Mouse (Mus musculus) neural tube, embryonic 12.5 days (tissue): Measurements from ENCODE around the gene Ifih1. TPM values are rescaled to one million over a fixed set of nuclear protein-coding genes. Genes with fewer than 3 reads are reported as not detected.

Experiments used
- ATAC-seq: fragments of 200-750 bp; cut with Nextera tagmentation; 2 replicates; pipeline ENCODE4 v1.8.0; 2017; ENCODE audit warnings: low read depth, mild to moderate bottlenecking, moderate TSS enrichment, moderate library complexity; ENCODE audit not compliant: low FRiP score
- H3K27ac ChIP-seq: fragments of 300-500 bp; sonication (generic); 2 replicates; pipeline ENCODE4 v1.5.1; 2016
- H3K27me3 ChIP-seq: fragments of 300-500 bp; sonication (generic); replicated peaks from 2 replicates; pipeline ENCODE4 v1.6.1; 2016; ENCODE audit warnings: mild to moderate bottlenecking
- H3K36me3 ChIP-seq: fragments of 300-500 bp; sonication (generic); 2 replicates; pipeline ENCODE4 v1.6.1; 2016; ENCODE audit warnings: mild to moderate bottlenecking
- H3K4me1 ChIP-seq: fragments of 300-500 bp; sonication (generic); 2 replicates; pipeline ENCODE4 v1.6.1; 2016
- H3K4me2 ChIP-seq: fragments of 300-500 bp; sonication (generic); replicated peaks from 2 replicates; pipeline ENCODE4 v1.6.1; 2016; ENCODE audit warnings: mild to moderate bottlenecking
- H3K4me3 ChIP-seq: fragments of 300-500 bp; sonication (generic); 2 replicates; pipeline ENCODE4 v1.5.1; 2016
- H3K9ac ChIP-seq: fragments of 300-500 bp; sonication (generic); 2 replicates; pipeline ENCODE4 v1.6.1; 2016; ENCODE audit warnings: mild to moderate bottlenecking
- H3K9me3 ChIP-seq: fragments of 300-500 bp; sonication (generic); 2 replicates; pipeline ENCODE4 v1.6.1; 2016; ENCODE audit warnings: mild to moderate bottlenecking
- WGBS: fragments of 180-500 bp; shearing (Covaris S2); methylation state at CpG from one replicate; pipeline ENCODE4 v1.1.7; 2016; 5-methylcytosine and 5-hydroxymethylcytosine counted together
- polyA plus RNA-seq: library from polyadenylated mRNA; unstranded; fragments of >200 nt; fragmentation: Nextera tagmentation; extraction: Ambion mirVana; gene quantifications from 2 replicates; pipeline ENCODE4 v1.2.1, GENCODE M21; 2016

The Ifih1 gene
- polyA plus RNA-seq, 1 experiment from 2014 or later, result 2.0 TPM

DNA sequence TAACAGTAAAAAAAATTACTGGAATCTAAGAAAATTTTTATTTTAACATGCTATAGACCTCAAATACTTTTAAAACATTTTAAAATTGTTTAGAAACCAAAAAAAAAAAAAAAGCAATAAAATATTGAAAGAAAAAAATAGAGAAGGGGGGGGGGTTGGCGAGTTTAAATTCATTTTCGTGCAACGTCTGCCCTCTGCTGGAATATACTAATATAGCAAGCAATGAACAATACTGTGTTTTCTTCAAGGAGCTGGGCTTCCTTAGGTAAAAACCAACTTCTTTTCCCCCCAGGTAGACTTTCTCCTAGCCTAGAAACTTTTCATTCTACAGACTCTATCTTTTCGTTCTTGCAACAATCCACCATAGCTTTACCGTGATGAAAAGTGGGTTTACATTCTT lies 18.3 kb downstream of the Ifih1 start:
- Histone ChIP-seq H3K9me3 (no peaks in the 10 kb centered on the region), H3K36me3 (no peaks in the 10 kb centered on the region), H3K27me3 (no peaks in the 10 kb centered on the region), H3K4me2 (no peak overlapping the region), H3K9ac (no peak overlapping the region), H3K27ac (no peak overlapping the region), H3K4me1 (no peaks in the 10 kb centered on the region), H3K4me3 (no peak overlapping the region)
- WGBS, result 16% methylated on average over 5 of the region's 5 CpGs
- ATAC-seq, result no peak

GRCm38 (mm10) chr2:62623024-62623441 lies 23.0 kb downstream of the Ifih1 start:
- H3K9me3 ChIP-seq, result no peaks in the 10 kb centered on the region
- no peaks in the 10 kb centered on the region for H3K27me3 ChIP-seq
- ATAC-seq, result no peak
- WGBS, result 88% methylated on average over 8 of the region's 8 CpGs
- H3K9ac ChIP-seq, result no peak overlapping the region
- H3K4me3 ChIP-seq, result no peak overlapping the region
- H3K4me2 ChIP-seq, result no peak overlapping the region
- H3K27ac ChIP-seq, result no peak overlapping the region
- H3K36me3 ChIP-seq, result no peaks in the 10 kb centered on the region
- H3K4me1 ChIP-seq, result no peaks in the 10 kb centered on the region

- ATAC-seq, result no peak
- no peaks in the 10 kb centered on the region for H3K27me3 ChIP-seq
- H3K9me3 ChIP-seq, result no peaks in the 10 kb centered on the region
- H3K4me2 ChIP-seq, result no peak overlapping the region
- no peaks in the 10 kb centered on the region for H3K36me3 ChIP-seq
- H3K9ac ChIP-seq, result no peak overlapping the region
- H3K27ac ChIP-seq, result no peak overlapping the region
- WGBS, result 63% methylated on average over 2 of the region's 2 CpGs
- H3K4me1 ChIP-seq, result no peaks in the 10 kb centered on the region
- no peak overlapping the region for H3K4me3 ChIP-seq
These were observed 26.4 kb downstream of the Ifih1 start for GRCm38 (mm10) chr2:62619679-62620078.

- 87% methylated on average over 7 of the region's 7 CpGs for WGBS
- ATAC-seq, result no peak
- Histone ChIP-seq H3K4me2 (no peak overlapping the region), H3K9ac (no peak overlapping the region), H3K4me3 (no peak overlapping the region), H3K27ac (no peak overlapping the region), H3K9me3 (no peaks in the 10 kb centered on the region), H3K4me1 (no peaks in the 10 kb centered on the region), H3K36me3 (no peaks in the 10 kb centered on the region), H3K27me3 (no peaks in the 10 kb centered on the region)
These were observed 27.1 kb downstream of the Ifih1 start for GRCm38 (mm10) chr2:62618934-62619341.

DNA sequence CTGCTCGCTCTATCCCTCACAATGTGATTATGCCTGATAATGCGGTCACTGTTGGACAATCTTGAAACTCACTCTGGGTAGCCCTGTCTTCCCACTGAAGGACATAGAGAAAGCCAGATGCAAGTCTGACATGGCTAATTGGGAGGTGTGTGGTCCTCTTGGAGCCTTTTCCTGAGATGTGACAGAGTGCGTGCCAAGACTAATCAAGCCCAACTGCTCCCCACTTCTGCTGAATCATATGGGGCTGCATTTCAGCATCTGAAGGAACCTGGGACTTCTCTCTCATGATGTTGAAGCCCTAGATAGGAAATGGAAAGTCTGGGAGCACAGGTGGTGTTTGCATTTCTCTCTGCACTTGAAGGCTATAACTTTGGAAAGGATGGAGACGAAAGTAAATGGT lies 32.9 kb downstream of the Ifih1 start:
- Histone ChIP-seq H3K4me3 (no peak overlapping the region), H3K4me1 (no peaks in the 10 kb centered on the region), H3K27me3 (no peaks in the 10 kb centered on the region), H3K9me3 (no peaks in the 10 kb centered on the region), H3K36me3 (no peaks in the 10 kb centered on the region), H3K9ac (no peak overlapping the region), H3K4me2 (no peak overlapping the region), H3K27ac (no peak overlapping the region)
- 97% methylated on average over 4 of the region's 4 CpGs for WGBS
- no peak for ATAC-seq

DNA sequence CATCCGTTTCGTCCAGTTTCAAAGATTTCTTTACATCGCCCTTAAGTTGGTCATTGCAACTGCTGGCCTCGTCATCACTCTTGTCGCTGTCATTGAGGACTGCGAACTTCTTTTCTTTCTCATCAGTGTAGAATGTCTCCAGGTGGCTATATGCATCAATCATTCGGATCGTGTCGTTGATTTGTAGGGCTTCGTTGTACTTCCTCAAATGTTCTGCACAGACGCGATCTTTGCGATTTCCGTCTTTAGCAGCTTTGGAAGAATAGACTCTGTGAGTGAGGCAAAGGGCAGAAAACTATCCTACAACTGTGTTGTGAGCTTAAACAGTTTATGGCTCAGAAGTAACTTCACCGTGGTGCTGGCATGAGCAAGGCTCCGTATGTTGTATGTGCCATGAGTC lies 39.9 kb downstream of the Ifih1 start:
- H3K27me3 ChIP-seq, result no peaks in the 10 kb centered on the region
- H3K36me3 ChIP-seq, result no peaks in the 10 kb centered on the region
- no peak overlapping the region for H3K4me3 ChIP-seq
- 91% methylated on average over 16 of the region's 16 CpGs for WGBS
- no peak overlapping the region for H3K9ac ChIP-seq
- H3K27ac ChIP-seq, result no peak overlapping the region
- no peak overlapping the region for H3K4me2 ChIP-seq
- H3K4me1 ChIP-seq, result no peaks in the 10 kb centered on the region
- H3K9me3 ChIP-seq, result no peaks in the 10 kb centered on the region
- no peak for ATAC-seq

DNA sequence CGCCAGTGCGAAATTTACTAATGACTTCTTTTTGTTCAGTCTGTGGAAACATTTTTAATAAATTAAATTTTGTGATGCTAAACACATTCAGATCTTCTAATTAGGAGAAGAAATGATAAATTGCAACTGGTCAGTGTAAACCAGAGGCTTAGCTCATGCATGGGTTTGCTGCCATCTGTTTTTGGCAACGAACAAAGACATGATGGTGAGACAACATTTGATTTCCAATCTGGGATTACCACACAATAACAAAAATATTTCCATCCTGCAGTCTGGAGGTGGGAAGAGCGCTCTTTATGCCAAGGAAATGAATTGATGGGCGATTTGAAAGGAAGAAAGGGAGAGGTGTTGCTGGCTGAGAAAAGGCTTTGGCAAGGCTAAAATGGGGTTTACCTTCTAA lies 42.5 kb downstream of the Ifih1 start:
- WGBS, result 89% methylated on average over 5 of the region's 5 CpGs
- no peaks in the 10 kb centered on the region for H3K27me3 ChIP-seq
- no peaks in the 10 kb centered on the region for H3K36me3 ChIP-seq
- no peak overlapping the region for H3K9ac ChIP-seq
- H3K9me3 ChIP-seq, result no peaks in the 10 kb centered on the region
- H3K4me3 ChIP-seq, result no peak overlapping the region
- ATAC-seq, result no peak
- no peak overlapping the region for H3K27ac ChIP-seq
- H3K4me1 ChIP-seq, result no peaks in the 10 kb centered on the region
- no peak overlapping the region for H3K4me2 ChIP-seq

DNA sequence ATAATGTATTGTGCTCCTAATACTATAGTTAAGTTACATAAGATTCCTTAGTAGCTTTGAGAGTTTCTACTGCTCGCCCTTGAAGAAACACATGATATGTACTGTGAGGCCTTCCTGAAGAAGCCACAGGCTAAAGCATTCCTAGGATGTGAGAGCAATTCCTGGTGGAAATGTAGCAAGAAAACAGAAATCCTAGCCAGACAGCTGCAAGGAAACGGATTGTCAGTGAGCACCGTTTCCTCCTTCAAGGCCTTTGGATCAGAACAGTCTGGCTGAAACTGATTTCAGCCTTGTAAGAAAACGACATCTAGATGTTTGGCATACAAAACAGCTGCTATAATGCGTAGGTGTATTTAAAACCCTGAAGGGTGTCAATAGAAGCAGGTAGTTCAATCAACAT lies 49.5 kb downstream of the Ifih1 start:
- 94% methylated on average over 5 of the region's 5 CpGs for WGBS
- H3K4me2 ChIP-seq, result no peak overlapping the region
- ATAC-seq, result no peak
- H3K4me3 ChIP-seq, result no peak overlapping the region
- no peaks in the 10 kb centered on the region for H3K9me3 ChIP-seq
- H3K36me3 ChIP-seq, result no peaks in the 10 kb centered on the region
- no peak overlapping the region for H3K27ac ChIP-seq
- no peak overlapping the region for H3K9ac ChIP-seq
- no peaks in the 10 kb centered on the region for H3K27me3 ChIP-seq
- H3K4me1 ChIP-seq, result no peaks in the 10 kb centered on the region

DNA sequence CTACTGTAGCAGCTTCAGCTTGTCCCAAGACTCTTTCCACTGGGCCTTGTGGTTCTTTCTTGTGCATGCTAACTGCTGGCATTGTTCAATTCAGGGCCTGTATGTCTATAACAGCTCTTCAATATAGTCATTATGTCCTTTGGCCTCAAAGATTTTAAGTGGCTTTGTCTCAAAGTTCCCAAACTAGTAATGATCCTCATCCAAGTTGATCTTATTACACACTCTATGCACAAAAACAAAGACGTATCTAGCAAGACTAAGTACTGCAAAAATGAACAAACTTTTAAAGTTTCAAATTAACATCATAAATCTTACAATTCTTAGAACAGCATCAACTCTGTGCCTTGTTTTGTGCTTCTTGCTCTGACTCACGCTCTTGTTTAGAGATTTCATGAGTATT lies 51.6 kb downstream of the Ifih1 start:
- no peak overlapping the region for H3K27ac ChIP-seq
- no peaks in the 10 kb centered on the region for H3K36me3 ChIP-seq
- H3K27me3 ChIP-seq, result no peaks in the 10 kb centered on the region
- no peak overlapping the region for H3K4me2 ChIP-seq
- H3K4me1 ChIP-seq, result no peaks in the 10 kb centered on the region
- H3K9ac ChIP-seq, result no peak overlapping the region
- H3K9me3 ChIP-seq, result no peaks in the 10 kb centered on the region
- 91% methylated on average over 2 of the region's 2 CpGs for WGBS
- ATAC-seq, result no peak
- no peak overlapping the region for H3K4me3 ChIP-seq

DNA sequence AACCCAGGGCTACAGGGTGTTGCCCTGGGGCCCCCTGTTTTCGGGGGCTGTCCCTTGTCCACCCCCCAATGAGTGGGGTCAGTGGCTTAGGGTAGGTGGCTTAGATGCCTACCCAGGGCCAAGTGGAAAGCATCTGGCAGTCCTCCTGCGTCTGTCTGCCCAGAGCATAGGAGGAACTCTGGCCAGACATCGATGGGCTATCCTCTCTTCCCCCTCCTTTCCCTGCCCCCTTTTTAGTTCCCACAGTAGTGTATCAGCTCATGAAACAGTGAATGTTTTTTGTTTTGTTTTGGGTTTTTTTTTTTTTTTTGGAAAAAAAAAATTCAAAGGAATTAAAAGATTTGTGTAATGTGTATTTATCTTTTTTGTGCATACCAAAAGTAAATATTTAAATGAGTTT lies 54.5 kb downstream of the Ifih1 start:
- Histone ChIP-seq H3K36me3 (no peaks in the 10 kb centered on the region), H3K9me3 (no peaks in the 10 kb centered on the region), H3K4me2 (no peak overlapping the region), H3K27me3 (no peaks in the 10 kb centered on the region), H3K9ac (no peak overlapping the region), H3K27ac (no peak overlapping the region), H3K4me1 (no peaks in the 10 kb centered on the region), H3K4me3 (no peak overlapping the region)
- no peak for ATAC-seq
- WGBS, result 81% methylated on average over 3 of the region's 3 CpGs

DNA sequence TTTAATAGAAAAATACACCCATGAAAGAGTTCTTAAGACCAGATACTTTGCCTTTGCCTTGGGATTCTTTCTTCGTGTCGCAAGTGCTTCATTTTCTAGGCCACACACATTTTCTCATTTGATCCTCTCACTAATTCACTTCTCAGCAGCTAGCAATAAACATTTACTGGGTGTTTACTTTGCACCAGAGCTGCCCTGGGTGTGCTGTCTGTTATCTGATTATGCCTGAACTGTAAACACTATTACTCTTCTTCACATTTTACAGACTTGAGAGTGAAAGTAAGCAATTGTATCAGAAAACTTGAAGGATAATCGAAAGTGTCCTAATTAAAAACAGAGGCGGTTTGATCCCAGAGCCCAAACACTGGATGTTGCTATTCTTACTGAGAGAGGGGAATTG lies 56.7 kb downstream of the Ifih1 start:
- Histone ChIP-seq H3K9me3 (no peaks in the 10 kb centered on the region), H3K27me3 (no peaks in the 10 kb centered on the region), H3K36me3 (no peaks in the 10 kb centered on the region), H3K9ac (no peak overlapping the region), H3K4me2 (no peak overlapping the region), H3K4me3 (no peak overlapping the region), H3K27ac (no peak overlapping the region), H3K4me1 (no peaks in the 10 kb centered on the region)
- no peak for ATAC-seq
- 83% methylated on average over 4 of the region's 4 CpGs for WGBS

DNA sequence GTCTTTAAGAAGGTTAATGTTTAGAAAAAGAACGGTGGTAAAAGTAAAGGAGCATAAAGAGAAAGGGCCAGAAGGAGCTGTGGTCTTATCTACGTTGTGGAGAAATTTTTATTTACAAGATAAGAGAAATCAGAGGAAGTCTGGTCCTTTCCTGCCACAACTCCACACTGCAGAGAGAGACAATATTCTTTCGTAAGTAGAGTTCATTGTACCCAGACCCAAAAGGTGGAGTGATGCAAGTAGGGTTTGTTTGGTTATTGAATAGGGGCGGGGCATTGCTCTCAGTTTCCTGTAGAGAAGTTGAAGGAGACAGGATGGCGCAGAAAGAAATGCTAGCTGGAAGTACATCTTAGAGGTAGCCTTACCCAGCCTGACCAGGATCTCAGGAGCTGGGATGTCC lies 60.3 kb downstream of the Ifih1 start:
- Histone ChIP-seq H3K27ac (no peak overlapping the region), H3K4me1 (no peaks in the 10 kb centered on the region), H3K27me3 (no peaks in the 10 kb centered on the region), H3K4me2 (no peak overlapping the region), H3K36me3 (no peaks in the 10 kb centered on the region), H3K9ac (no peak overlapping the region), H3K9me3 (no peaks in the 10 kb centered on the region), H3K4me3 (no peak overlapping the region)
- no peak for ATAC-seq
- 83% methylated on average over 5 of the region's 5 CpGs for WGBS

GRCm38 (mm10) chr2:62574962-62575361 lies 71.1 kb downstream of the Ifih1 start:
- WGBS, result 85% methylated on average over 3 of the region's 3 CpGs
- H3K4me1 ChIP-seq, result no peaks in the 10 kb centered on the region
- H3K4me3 ChIP-seq, result no peak overlapping the region
- no peak overlapping the region for H3K9ac ChIP-seq
- H3K27me3 ChIP-seq, result no peaks in the 10 kb centered on the region
- no peaks in the 10 kb centered on the region for H3K36me3 ChIP-seq
- ATAC-seq, result no peak
- H3K27ac ChIP-seq, result no peak overlapping the region
- H3K9me3 ChIP-seq, result no peaks in the 10 kb centered on the region
- no peak overlapping the region for H3K4me2 ChIP-seq

GRCm38 (mm10) chr2:62574250-62574649 lies 71.8 kb downstream of the Ifih1 start:
- 77% methylated on average over 7 of the region's 7 CpGs for WGBS
- H3K4me3 ChIP-seq, result no peak overlapping the region
- H3K27me3 ChIP-seq, result no peaks in the 10 kb centered on the region
- no peaks in the 10 kb centered on the region for H3K36me3 ChIP-seq
- no peak for ATAC-seq
- H3K9me3 ChIP-seq, result no peaks in the 10 kb centered on the region
- H3K9ac ChIP-seq, result no peak overlapping the region
- no peak overlapping the region for H3K27ac ChIP-seq
- no peaks in the 10 kb centered on the region for H3K4me1 ChIP-seq
- no peak overlapping the region for H3K4me2 ChIP-seq
